Comparison of ENCODE assay signal across 18 mouse cellular contexts in genomic region chr12:76803028-76803427, GRCm38 (mm10). TPM values are rescaled to one million over a fixed set of nuclear protein-coding genes. Genes with fewer than 3 reads are reported as not detected.
DNase-seq lines count a peak whose midpoint lies in the region.
"Had no signal": no experiment of that assay in that cellular context is flagged by ENCODE, and none has a peak within 500 bp of the region (broad histone marks: within the 10 kb centered on the region; RNA-seq: fewer than 3 reads in every experiment).

No protein-coding gene starts in this region.

- DNase-seq in cerebellum, adult 11-12 months = peak; percentile 34
- DNase-seq in cerebellum, postnatal 36 days = no peak
- DNase-seq in heart, adult 11 months = peak; percentile 76
- no peak for DNase-seq in heart, postnatal 14 days
- peak; percentile 39 to 76 for DNase-seq in left cerebral cortex, postnatal 14 days (ENCODE audit: low spot score in 2 of 2)
- no peak for DNase-seq in left cerebral cortex, adult 11 months (ENCODE audit: low spot score)
- no peak for DNase-seq in lung, adult 18-20 months
- DNase-seq: adrenal gland, postnatal 10 days; B cell, adult 2 months; cerebellum, adult 18-20 months; cerebellum, postnatal 10 days; gastrocnemius, postnatal 36 days; heart, adult 18-20 months; kidney, adult 11 months had no signal

- intact Hi-C loops in heart, postnatal 14 days (cut with DNase I) = no loop called here
- intact Hi-C loops in left cerebral cortex, postnatal 14 days (cut with DNase I) = no loop called here

RNA-seq across cellular contexts. Expression of gene Gpx2, which starts 7.7 kb away (rescaled TPM):
- total RNA-seq in heart, postnatal 14 days (2021) = not detected
- under 1 TPM; 0.55 to 0.97 TPM for total RNA-seq in left cerebral cortex, postnatal 14 days (2021)
- total RNA-seq: adrenal gland, postnatal 10 days; adrenal gland, postnatal 4 days; gastrocnemius, adult 8-10 months; gastrocnemius, postnatal 36 days; hematopoietic stem cell, adult 5-6 weeks; hindbrain, postnatal 0 days had no signal

RNA-seq across cellular contexts. Expression of gene Rab15, which starts 19.7 kb away (rescaled TPM):
- 1 to 10 TPM in 1 of 2 experiments, under 1 TPM in 1; 0.86 to 1.8 TPM for total RNA-seq in heart, postnatal 14 days (2021)
- 100 to 1,000 TPM; 234 to 269 TPM for total RNA-seq in left cerebral cortex, postnatal 14 days (2021)
- total RNA-seq: hematopoietic stem cell, adult 5-6 weeks had no signal

RNA-seq across cellular contexts. Expression of gene Fntb, which starts 37.6 kb away (rescaled TPM):
- 10 to 100 TPM; 15.2 to 18.9 TPM for total RNA-seq in heart, postnatal 14 days (2021)
- 10 to 100 TPM; 26.2 to 28.1 TPM for total RNA-seq in left cerebral cortex, postnatal 14 days (2021)

RNA-seq across cellular contexts. Expression of gene Churc1, which starts 37.7 kb away (rescaled TPM):
- 10 to 100 TPM; 81.6 to 88.1 TPM for total RNA-seq in heart, postnatal 14 days (2021)
- 10 to 100 TPM; 40.5 to 41.9 TPM for total RNA-seq in left cerebral cortex, postnatal 14 days (2021)

Comparison
In these comparisons a context has a peak if more than half of its experiments do, and no peak if none do; other contexts are left out.
1. DNase-seq: peak in cerebellum, adult 11-12 months (single experiment), heart, adult 11 months (single experiment) and left cerebral cortex, postnatal 14 days (2 of 2); none in cerebellum, postnatal 36 days (0 of 2), heart, postnatal 14 days (0 of 2), left cerebral cortex, adult 11 months (single experiment) and lung, adult 18-20 months (0 of 2).
2. RNA of gene Rab15, which starts 19.7 kb away (total RNA-seq): 234 to 269 TPM in left cerebral cortex, postnatal 14 days; 0.86 to 1.8 TPM in heart, postnatal 14 days; every median in the first group is over 10 times any median in the second.